Mouse (Mus musculus): ENCODE results near the gene Tmem171.

Tmem171 gene

GRCm38 (mm10) chr13:98694773-98695314 lies at the start of gene Tmem171:
TSS of gene Tmem171 (minus strand) at chr13:98694834.
- CTCF ChIA-PET = interaction anchor here in 3 of 4 experiments (0.9 to 1.4 kb wide), 3 partner anchors 10 to 106 kb away, joined by 3 to 5 read pairs (median 3); no protein-coding TSS in a partner anchor
- POLR2A ChIA-PET = interaction anchor here in 2 of 4 experiments (0.6 to 1.5 kb wide), 5 partner anchors 9 to 78 kb away, joined by 3 to 4 read pairs (median 3); no protein-coding TSS in a partner anchor

GRCm38 (mm10) chr13:98743829-98744228 lies 49.2 kb upstream of the Tmem171 start:
- POLR2A ChIA-PET = no interaction called here
- CTCF ChIA-PET = interaction anchor here in 1 of 4 experiments (1.1 kb wide), 1 partner anchor 17 kb away, joined by 4 read pairs; no protein-coding TSS in a partner anchor

- CTCF ChIA-PET = interaction anchor here in 1 of 4 experiments (0.6 kb wide), 1 partner anchor 35 kb away, joined by 4 read pairs; no protein-coding TSS in a partner anchor
- POLR2A ChIA-PET = no interaction called here
Observed at GRCm38 (mm10) chr13:98743214-98743613, 48.6 kb upstream of the Tmem171 start.

GRCm38 (mm10) chr13:98738213-98738612 lies 43.6 kb upstream of the Tmem171 start:
- CTCF ChIA-PET = interaction anchor here in 1 of 4 experiments (1.0 kb wide), 1 partner anchor 8 kb away, joined by 4 read pairs; no protein-coding TSS in a partner anchor
- POLR2A ChIA-PET = interaction anchor here in 2 of 4 experiments (0.6 to 3.1 kb wide), 3 partner anchors 10 to 774 kb away, joined by 3 to 12 read pairs (median 3); no protein-coding TSS in a partner anchor

- ChIA-PET POLR2A (interaction anchor here in 2 of 4 experiments (0.9 to 1.0 kb wide), 2 partner anchors 14 to 15 kb away, joined by 3 read pairs; no protein-coding TSS in a partner anchor), CTCF (no interaction called here)
Observed at GRCm38 (mm10) chr13:98733292-98733691, 38.7 kb upstream of the Tmem171 start.

- ChIA-PET CTCF (interaction anchor here (0.6 to 1.8 kb wide), 7 partner anchors 9 to 129 kb away, joined by 3 to 5 read pairs (median 3); no protein-coding TSS in a partner anchor), POLR2A (interaction anchor here in 2 of 4 experiments (0.6 to 1.2 kb wide), 2 partner anchors 12 to 232 kb away, joined by 3 to 5 read pairs; no protein-coding TSS in a partner anchor)
Observed at GRCm38 (mm10) chr13:98729271-98730062, 34.8 kb upstream of the Tmem171 start.

- ChIA-PET POLR2A (interaction anchor here in 1 of 4 experiments (1.3 to 2.0 kb wide), 3 partner anchors 9 to 23 kb away, joined by 3 to 10 read pairs (median 3); no protein-coding TSS in a partner anchor), CTCF (interaction anchor here (0.5 to 1.9 kb wide), 15 partner anchors 9 to 596 kb away, joined by 3 to 16 read pairs (median 4); partner anchors contain the start of gene Fcho2 (in 1 of the 4))
Observed at GRCm38 (mm10) chr13:98726494-98726893, 31.9 kb upstream of the Tmem171 start.

- POLR2A ChIA-PET = interaction anchor here in 2 of 4 experiments (0.6 to 2.1 kb wide), 6 partner anchors 11 to 135 kb away, joined by 3 to 9 read pairs (median 4); partner anchors contain the start of gene Fcho2 (in 2 of the 2)
- CTCF ChIA-PET = interaction anchor here in 1 of 4 experiments (0.7 kb wide), 1 partner anchor 116 kb away, joined by 3 read pairs; no protein-coding TSS in a partner anchor
Observed at GRCm38 (mm10) chr13:98723430-98723829, 28.8 kb upstream of the Tmem171 start.

GRCm38 (mm10) chr13:98722296-98722695 lies 27.7 kb upstream of the Tmem171 start:
- POLR2A ChIA-PET = interaction anchor here in 2 of 4 experiments (1.3 to 1.7 kb wide), 3 partner anchors 24 to 134 kb away, joined by 3 to 6 read pairs (median 4); partner anchors contain the start of gene Fcho2 (in 1 of the 2)
- CTCF ChIA-PET = interaction anchor here in 1 of 4 experiments (0.7 to 1.1 kb wide), 2 partner anchors 8 to 391 kb away, joined by 3 to 4 read pairs; no protein-coding TSS in a partner anchor

- POLR2A ChIA-PET = interaction anchor here in 1 of 4 experiments (2.0 to 3.0 kb wide), 2 partner anchors 10 to 15 kb away, joined by 10 read pairs; no protein-coding TSS in a partner anchor
- CTCF ChIA-PET = interaction anchor here in 1 of 4 experiments (0.8 to 1.4 kb wide), 2 partner anchors 10 to 601 kb away, joined by 3 to 5 read pairs; no protein-coding TSS in a partner anchor
Observed at GRCm38 (mm10) chr13:98716176-98716575, 21.5 kb upstream of the Tmem171 start.

- CTCF ChIA-PET = no interaction called here
- POLR2A ChIA-PET = interaction anchor here in 1 of 4 experiments (3.0 kb wide), 1 partner anchor 14 kb away, joined by 10 read pairs; no protein-coding TSS in a partner anchor
Observed at GRCm38 (mm10) chr13:98715443-98715990, 20.9 kb upstream of the Tmem171 start.

- CTCF ChIA-PET = no interaction called here
- POLR2A ChIA-PET = no interaction called here
Observed at GRCm38 (mm10) chr13:98710655-98711054, 16.0 kb upstream of the Tmem171 start.

- POLR2A ChIA-PET = interaction anchor here in 1 of 4 experiments (0.7 kb wide), 1 partner anchor 13 kb away, joined by 3 read pairs; no protein-coding TSS in a partner anchor
- CTCF ChIA-PET = no interaction called here
Observed at GRCm38 (mm10) chr13:98710236-98710635, 15.6 kb upstream of the Tmem171 start.

- POLR2A ChIA-PET = no interaction called here
- CTCF ChIA-PET = interaction anchor here in 2 of 4 experiments (0.6 to 0.7 kb wide), 2 partner anchors 10 to 508 kb away, joined by 3 to 9 read pairs; partner anchors contain the start of gene Tmem171 (in 1 of the 2)
Observed at GRCm38 (mm10) chr13:98705501-98705900, 10.9 kb upstream of the Tmem171 start.

GRCm38 (mm10) chr13:98703786-98704185 lies 9.2 kb upstream of the Tmem171 start:
- ChIA-PET POLR2A (interaction anchor here in 1 of 4 experiments (0.7 to 2.4 kb wide), 5 partner anchors 8 to 23 kb away, joined by 3 to 9 read pairs (median 3); no protein-coding TSS in a partner anchor), CTCF (interaction anchor here in 1 of 4 experiments (0.8 kb wide), 1 partner anchor 14 kb away, joined by 3 read pairs; no protein-coding TSS in a partner anchor)

- CTCF ChIA-PET = interaction anchor here in 3 of 4 experiments (0.6 to 0.8 kb wide), 4 partner anchors 24 to 114 kb away, joined by 3 to 12 read pairs (median 4); no protein-coding TSS in a partner anchor
- POLR2A ChIA-PET = interaction anchor here in 2 of 4 experiments (0.6 to 3.1 kb wide), 7 partner anchors 14 to 630 kb away, joined by 3 to 10 read pairs (median 5); no protein-coding TSS in a partner anchor
Observed at GRCm38 (mm10) chr13:98702361-98702760, 7.7 kb upstream of the Tmem171 start.

GRCm38 (mm10) chr13:98701309-98701675 lies 6.7 kb upstream of the Tmem171 start:
- CTCF ChIA-PET = interaction anchor here in 1 of 4 experiments (0.6 kb wide), 1 partner anchor 1791 kb away, joined by 3 read pairs; the partner anchor contains the start of gene Gtf2h2
- POLR2A ChIA-PET = interaction anchor here in 1 of 4 experiments (1.4 to 3.1 kb wide), 3 partner anchors 15 to 23 kb away, joined by 5 to 10 read pairs (median 9); no protein-coding TSS in a partner anchor

Data from embryonic stem cell, embryonic (primary cell).